Mouse (Mus musculus) liver, embryonic 12.5 days (tissue): ENCODE measurements around the gene Cep295nl. TPM values are rescaled to one million over a fixed set of nuclear protein-coding genes. Genes with fewer than 3 reads are reported as not detected.

ENCODE experiments used
- ATAC-seq: fragments of 200-750 bp; cut with Nextera tagmentation; 2 replicates; pipeline ENCODE4 v1.8.0; 2017; ENCODE audit warnings: moderate number of reproducible peaks, mild to moderate bottlenecking, moderate library complexity
- H3K27ac ChIP-seq: fragments of 300-500 bp; sonication (generic); 2 replicates; pipeline ENCODE4 v1.5.1; 2016; ENCODE audit warnings: mild to moderate bottlenecking
- H3K27me3 ChIP-seq: fragments of 300-500 bp; sonication (generic); replicated peaks from 2 replicates; pipeline ENCODE4 v1.6.1; 2016; ENCODE audit warnings: mild to moderate bottlenecking, moderate library complexity
- H3K36me3 ChIP-seq: fragments of 300-500 bp; sonication (generic); 2 replicates; pipeline ENCODE4 v1.6.1; 2016; ENCODE audit warnings: mild to moderate bottlenecking, moderate library complexity
- H3K4me1 ChIP-seq: fragments of 300-500 bp; sonication (generic); 2 replicates; pipeline ENCODE4 v1.6.1; 2016
- H3K4me2 ChIP-seq: fragments of 300-500 bp; sonication (generic); 2 replicates; pipeline ENCODE4 v1.6.1; 2016; ENCODE audit warnings: mild to moderate bottlenecking, moderate library complexity
- H3K4me3 ChIP-seq: fragments of 300-500 bp; sonication (generic); 2 replicates; pipeline ENCODE4 v1.5.1; 2016; ENCODE audit warnings: mild to moderate bottlenecking, moderate library complexity
- H3K9ac ChIP-seq: fragments of 300-500 bp; sonication (generic); 2 replicates; pipeline ENCODE4 v1.6.1; 2016; ENCODE audit warnings: mild to moderate bottlenecking, moderate library complexity
- H3K9me3 ChIP-seq: fragments of 300-500 bp; sonication (generic); replicated peaks from 2 replicates; pipeline ENCODE4 v1.6.1; 2016; ENCODE audit warnings: mild to moderate bottlenecking, moderate library complexity
- WGBS: fragments of 180-500 bp; shearing (Covaris S2); methylation state at CpG from one replicate; pipeline ENCODE4 v1.1.7; 2016; ENCODE audit not compliant: insufficient replicate concordance; 5-methylcytosine and 5-hydroxymethylcytosine counted together
- polyA plus RNA-seq: library from polyadenylated mRNA; unstranded; fragments of >200 nt; fragmentation: Nextera tagmentation; extraction: Ambion mirVana; gene quantifications from 2 replicates; pipeline ENCODE4 v1.2.1, GENCODE M21; 2016

Gene Cep295nl
- polyA plus RNA-seq, 1 experiment from 2014 or later: 0.08 TPM

- Histone ChIP-seq H3K9me3 (no peaks in the 10 kb centered on the region), H3K4me2 (no peak overlapping the region), H3K27me3 (peaks cover 21% of the 10 kb centered on the region), H3K9ac (no peak overlapping the region), H3K4me1 (peaks cover 28% of the 10 kb centered on the region), H3K4me3 (no peak overlapping the region), H3K27ac (no peak overlapping the region), H3K36me3 (no peaks in the 10 kb centered on the region)
- no peak for ATAC-seq
- 66% methylated on average over 5 of the region's 5 CpGs for WGBS
Measured at GRCm38 (mm10) chr11:118349494-118349893, 7.2 kb upstream of the Cep295nl start.

GRCm38 (mm10) chr11:118348877-118349276, 6.6 kb upstream of the Cep295nl start:
- H3K4me1 ChIP-seq: peaks cover 24% of the 10 kb centered on the region
- H3K9me3 ChIP-seq: no peaks in the 10 kb centered on the region
- H3K4me2 ChIP-seq: no peak overlapping the region
- ATAC-seq: peak; percentile 57; the same call in 1 of the 2 replicates
- no peak overlapping the region for H3K9ac ChIP-seq
- H3K4me3 ChIP-seq: no peak overlapping the region
- no peaks in the 10 kb centered on the region for H3K36me3 ChIP-seq
- H3K27ac ChIP-seq: no peak overlapping the region
- WGBS: 27% methylated on average over 5 of the region's 5 CpGs
- H3K27me3 ChIP-seq: peaks cover 15% of the 10 kb centered on the region

- no peak overlapping the region for H3K27ac ChIP-seq
- H3K27me3 ChIP-seq: peaks cover 11% of the 10 kb centered on the region
- ATAC-seq: 0 out of 2 replicates have a peak, but pooled peaks have one; percentile 9
- WGBS: 16% methylated on average over 3 of the region's 3 CpGs
- H3K4me1 ChIP-seq: peaks cover 20% of the 10 kb centered on the region
- H3K36me3 ChIP-seq: no peaks in the 10 kb centered on the region
- H3K4me3 ChIP-seq: no peak overlapping the region
- H3K4me2 ChIP-seq: no peak overlapping the region
- H3K9me3 ChIP-seq: no peaks in the 10 kb centered on the region
- no peak overlapping the region for H3K9ac ChIP-seq
Measured at GRCm38 (mm10) chr11:118348419-118348818, 6.1 kb upstream of the Cep295nl start.

- no peak overlapping the region for H3K27ac ChIP-seq
- no peaks in the 10 kb centered on the region for H3K36me3 ChIP-seq
- no peak overlapping the region for H3K4me3 ChIP-seq
- H3K4me1 ChIP-seq: peaks cover 18% of the 10 kb centered on the region
- WGBS: 80% methylated on average over 12 of the region's 12 CpGs
- H3K9me3 ChIP-seq: no peaks in the 10 kb centered on the region
- H3K4me2 ChIP-seq: no peak overlapping the region
- no peak for ATAC-seq
- peaks cover 6% of the 10 kb centered on the region for H3K27me3 ChIP-seq
- no peak overlapping the region for H3K9ac ChIP-seq
Measured at GRCm38 (mm10) chr11:118347911-118348310, 5.6 kb upstream of the Cep295nl start.

GRCm38 (mm10) chr11:118347391-118347790, 5.1 kb upstream of the Cep295nl start:
- H3K9me3 ChIP-seq: no peaks in the 10 kb centered on the region
- no peak overlapping the region for H3K9ac ChIP-seq
- peaks cover under 1% of the 10 kb centered on the region for H3K27me3 ChIP-seq
- no peak overlapping the region for H3K4me3 ChIP-seq
- no peak for ATAC-seq
- H3K4me2 ChIP-seq: no peak overlapping the region
- peaks cover 18% of the 10 kb centered on the region for H3K4me1 ChIP-seq
- 78% methylated on average over 2 of the region's 2 CpGs for WGBS
- H3K36me3 ChIP-seq: no peaks in the 10 kb centered on the region
- no peak overlapping the region for H3K27ac ChIP-seq

- 79% methylated on average over 8 of the region's 8 CpGs for WGBS
- ATAC-seq: no peak
- Histone ChIP-seq H3K9me3 (no peaks in the 10 kb centered on the region), H3K4me1 (peaks cover 18% of the 10 kb centered on the region), H3K9ac (no peak overlapping the region), H3K27ac (no peak overlapping the region), H3K36me3 (no peaks in the 10 kb centered on the region), H3K4me2 (no peak overlapping the region), H3K27me3 (0 out of 2 replicates have a peak, but pooled peaks cover 4% of the 10 kb centered on the region), H3K4me3 (no peak overlapping the region)
Measured at GRCm38 (mm10) chr11:118346395-118347096, 4.2 kb upstream of the Cep295nl start.

GRCm38 (mm10) chr11:118345693-118346092, 3.4 kb upstream of the Cep295nl start:
- H3K9ac ChIP-seq: no peak overlapping the region
- H3K4me1 ChIP-seq: peaks cover 18% of the 10 kb centered on the region
- no peak overlapping the region for H3K4me2 ChIP-seq
- H3K27me3 ChIP-seq: 0 out of 2 replicates have a peak, but pooled peaks cover 4% of the 10 kb centered on the region
- H3K36me3 ChIP-seq: no peaks in the 10 kb centered on the region
- no peak overlapping the region for H3K4me3 ChIP-seq
- H3K27ac ChIP-seq: no peak overlapping the region
- ATAC-seq: no peak
- no peaks in the 10 kb centered on the region for H3K9me3 ChIP-seq
- WGBS: 37% methylated on average over 4 of the region's 4 CpGs

- Histone ChIP-seq H3K36me3 (no peaks in the 10 kb centered on the region), H3K4me1 (peaks cover 8% of the 10 kb centered on the region), H3K9ac (no peak overlapping the region), H3K9me3 (no peaks in the 10 kb centered on the region), H3K4me3 (no peak overlapping the region), H3K27ac (no peak overlapping the region), H3K4me2 (no peak overlapping the region), H3K27me3 (0 out of 2 replicates have a peak, but pooled peaks cover 5% of the 10 kb centered on the region)
- no peak for ATAC-seq
- WGBS: 85% methylated on average over 2 of the region's 2 CpGs
Measured at GRCm38 (mm10) chr11:118343629-118344028, 1.3 kb upstream of the Cep295nl start.

- H3K4me3 ChIP-seq: no peak overlapping the region
Measured at GRCm38 (mm10) chr11:118337491-118338168, 4.7 kb downstream of the Cep295nl start.

GRCm38 (mm10) chr11:118333431-118333830, 8.9 kb downstream of the Cep295nl start:
- Histone ChIP-seq H3K9me3 (no peaks in the 10 kb centered on the region), H3K4me1 (no peaks in the 10 kb centered on the region), H3K4me2 (no peak overlapping the region), H3K9ac (no peak overlapping the region), H3K4me3 (no peak overlapping the region), H3K27ac (no peak overlapping the region), H3K27me3 (0 out of 2 replicates have a peak, but pooled peaks cover 2% of the 10 kb centered on the region), H3K36me3 (no peaks in the 10 kb centered on the region)
- no peak for ATAC-seq
- 76% methylated on average over 17 of the region's 17 CpGs for WGBS

More at GRCm38 (mm10) chr11:118337491-118338168, 4.7 kb downstream of the Cep295nl start:
- H3K4me1 ChIP-seq: no peaks in the 10 kb centered on the region
- WGBS: 47% methylated on average over 8 of the region's 8 CpGs
- no peak for ATAC-seq
- H3K9ac ChIP-seq: no peak overlapping the region
- H3K4me2 ChIP-seq: no peak overlapping the region
- no peaks in the 10 kb centered on the region for H3K36me3 ChIP-seq
- H3K27ac ChIP-seq: no peak overlapping the region
- H3K27me3 ChIP-seq: 0 out of 2 replicates have a peak, but pooled peaks cover 9% of the 10 kb centered on the region
- no peaks in the 10 kb centered on the region for H3K9me3 ChIP-seq

GRCm38 (mm10) chr11:118332376-118332775, 9.9 kb downstream of the Cep295nl start:
- ATAC-seq: no peak
- no peaks in the 10 kb centered on the region for H3K27me3 ChIP-seq
- H3K4me3 ChIP-seq: no peak overlapping the region
- no peak overlapping the region for H3K9ac ChIP-seq
- 83% methylated on average over 11 of the region's 11 CpGs for WGBS
- H3K36me3 ChIP-seq: no peaks in the 10 kb centered on the region
- no peaks in the 10 kb centered on the region for H3K9me3 ChIP-seq
- H3K4me2 ChIP-seq: no peak overlapping the region
- H3K4me1 ChIP-seq: 0 out of 2 replicates have a peak, but pooled peaks cover 2% of the 10 kb centered on the region
- H3K27ac ChIP-seq: no peak overlapping the region

- Histone ChIP-seq H3K27me3 (no peaks in the 10 kb centered on the region), H3K4me2 (no peak overlapping the region), H3K4me3 (no peak overlapping the region), H3K36me3 (no peaks in the 10 kb centered on the region), H3K4me1 (peaks cover 8% of the 10 kb centered on the region; the same call in 1 of the 2 replicates), H3K9ac (no peak overlapping the region), H3K27ac (no peak overlapping the region), H3K9me3 (no peaks in the 10 kb centered on the region)
- ATAC-seq: no peak
- WGBS: 82% methylated on average over 16 of the region's 16 CpGs
Measured at GRCm38 (mm10) chr11:118330777-118331176, 11.5 kb downstream of the Cep295nl start.
